Mouse (Mus musculus): ENCODE data around the gene Tbl1x.
A peak's percentile ranks its signal among the peaks of the same experiment; 100 is the strongest.
"Not testable (repeated sequence)": the region's sequence is repeated elsewhere in the genome, so short reads cannot be mapped to it uniquely, and the experiment has no call there.

Tbl1x gene

GRCm38 (mm10) chrX:77510371-77511300 lies at the start of gene Tbl1x:
Gene Tbl1x (plus strand): TSS chrX:77511013.
- peak; percentile 90 for DNase-seq (ENCODE audit: low read depth, low spot score)

- DNase-seq (ENCODE audit: low read depth, low spot score): no peak
Observed at GRCm38 (mm10) chrX:77469216-77469615, 41.6 kb upstream of the Tbl1x start.

GRCm38 (mm10) chrX:77472858-77473257 lies 38.0 kb upstream of the Tbl1x start:
- no peak for DNase-seq (ENCODE audit: low read depth, low spot score)

GRCm38 (mm10) chrX:77473511-77473910 lies 37.3 kb upstream of the Tbl1x start:
- DNase-seq (ENCODE audit: low read depth, low spot score): no peak

GRCm38 (mm10) chrX:77474551-77474950 lies 36.3 kb upstream of the Tbl1x start:
- DNase-seq (ENCODE audit: low read depth, low spot score): no peak

- no peak for DNase-seq (ENCODE audit: low read depth, low spot score)
Observed at GRCm38 (mm10) chrX:77477526-77477925, 33.3 kb upstream of the Tbl1x start.

- no peak for DNase-seq (ENCODE audit: low read depth, low spot score)
Observed at GRCm38 (mm10) chrX:77487922-77488799, 22.7 kb upstream of the Tbl1x start.

- no peak for DNase-seq (ENCODE audit: low read depth, low spot score)
Observed at GRCm38 (mm10) chrX:77490127-77490526, 20.7 kb upstream of the Tbl1x start.

GRCm38 (mm10) chrX:77509149-77509548 lies 1.7 kb upstream of the Tbl1x start:
- DNase-seq (ENCODE audit: low read depth, low spot score): peak; percentile 88

GRCm38 (mm10) chrX:77509776-77510175 lies 1.0 kb upstream of the Tbl1x start:
- peak; percentile 70 for DNase-seq (ENCODE audit: low read depth, low spot score)

- DNase-seq (ENCODE audit: low read depth, low spot score): peak; percentile 80
Observed at GRCm38 (mm10) chrX:77511301-77511993, 634 bp downstream of the Tbl1x start.

- DNase-seq (ENCODE audit: low read depth, low spot score): peak; percentile 78
Observed at GRCm38 (mm10) chrX:77511994-77512485, 1.2 kb downstream of the Tbl1x start.

GRCm38 (mm10) chrX:77517274-77518085 lies 6.7 kb downstream of the Tbl1x start:
- peak; percentile 29 for DNase-seq (ENCODE audit: low read depth, low spot score)

GRCm38 (mm10) chrX:77518929-77519328 lies 8.1 kb downstream of the Tbl1x start:
- no peak for DNase-seq (ENCODE audit: low read depth, low spot score)

GRCm38 (mm10) chrX:77522842-77523375 lies 12.1 kb downstream of the Tbl1x start:
- no peak for DNase-seq (ENCODE audit: low read depth, low spot score)

- no peak for DNase-seq (ENCODE audit: low read depth, low spot score)
Observed at GRCm38 (mm10) chrX:77525179-77525578, 14.4 kb downstream of the Tbl1x start.

GRCm38 (mm10) chrX:77528401-77528800 lies 17.6 kb downstream of the Tbl1x start:
- DNase-seq (ENCODE audit: low read depth, low spot score): no peak

GRCm38 (mm10) chrX:77530997-77531396 lies 20.2 kb downstream of the Tbl1x start:
- no peak for DNase-seq (ENCODE audit: low read depth, low spot score)

GRCm38 (mm10) chrX:77533922-77534321 lies 23.1 kb downstream of the Tbl1x start:
- DNase-seq (ENCODE audit: low read depth, low spot score): no peak

GRCm38 (mm10) chrX:77539770-77540169 lies 29.0 kb downstream of the Tbl1x start:
- DNase-seq (ENCODE audit: low read depth, low spot score): not testable (repeated sequence)

Measured in A20 (cell line).